Mouse (Mus musculus) C2C12 (cell line): Measurements from ENCODE around the gene Tbc1d19. TPM values are rescaled to one million over a fixed set of nuclear protein-coding genes. Genes with fewer than 3 reads are reported as not detected.

Experiments
- H3K27me3 ChIP-seq: one replicate; pipeline ENCODE4 v1.6.1; 2011; ENCODE audit not compliant: control insufficient read depth, insufficient read depth, insufficient read length
- H3K36me3 ChIP-seq: one replicate; pipeline ENCODE4 v1.6.1; 2011; ENCODE audit not compliant: control insufficient read depth, insufficient read depth
- H3K4me3 ChIP-seq: one replicate; pipeline ENCODE4 v1.5.1; 2011; ENCODE audit warnings: mild to moderate bottlenecking, control low read depth; ENCODE audit not compliant: poor library complexity, insufficient read depth, severe bottlenecking
- H3K79me2 ChIP-seq: one replicate; pipeline ENCODE4 v1.6.1; 2011; ENCODE audit not compliant: control insufficient read depth, insufficient read depth
- H3K79me3 ChIP-seq: one replicate; pipeline ENCODE4 v1.6.1; 2011; ENCODE audit warnings: low read depth, control low read depth
- H3ac ChIP-seq: one replicate; pipeline ENCODE3; 2011; ENCODE audit warnings: low read depth; ENCODE audit not compliant: control insufficient read depth, insufficient read length
- CEBPB ChIP-seq: IDR thresholded peaks from one replicate; pipeline ENCODE4 v1.6.1; 2011; ENCODE audit warnings: low read depth, mild to moderate bottlenecking, control low read depth, moderate library complexity
- CTCF ChIP-seq: IDR thresholded peaks from one replicate; pipeline ENCODE4 v1.5.1; 2011; ENCODE audit not compliant: control insufficient read depth, insufficient read depth, insufficient read length
- FOSL1 ChIP-seq: IDR thresholded peaks from one replicate; pipeline ENCODE4 v1.8.0; 2011; ENCODE audit warnings: mild to moderate bottlenecking, low read length; ENCODE audit not compliant: poor library complexity, insufficient read depth, severe bottlenecking
- MAX ChIP-seq: IDR thresholded peaks from one replicate; pipeline ENCODE4 v1.6.1; 2011; ENCODE audit warnings: mild to moderate bottlenecking, control low read depth
- MYOD1 ChIP-seq: IDR thresholded peaks from one replicate; pipeline ENCODE4 v1.6.1; 2011; ENCODE audit warnings: low read depth; ENCODE audit not compliant: control insufficient read depth, insufficient read length
- MYOG ChIP-seq: IDR thresholded peaks from one replicate; pipeline ENCODE4 v1.6.1; 2011; ENCODE audit not compliant: control insufficient read depth, insufficient read length; ENCODE audit errors: extremely low read depth
- USF1 ChIP-seq: IDR thresholded peaks from one replicate; pipeline ENCODE4 v1.6.1; 2011; ENCODE audit warnings: low read depth, mild to moderate bottlenecking, control low read depth, moderate library complexity
- polyA plus RNA-seq: library from polyadenylated mRNA; unstranded; fragments of >200 nt; fragmentation: generic; extraction: Trizol; gene quantifications from one replicate; pipeline ENCODE4 v1.2.1, GENCODE M21; 2012; ENCODE audit warnings: missing spikeins

The Tbc1d19 gene
- polyA plus RNA-seq, 1 experiment: 10.4 TPM

- no peak overlapping the region for H3ac ChIP-seq
- no peaks in the 10 kb centered on the region for H3K79me2 ChIP-seq
- no peaks in the 10 kb centered on the region for H3K79me3 ChIP-seq
- H3K36me3 ChIP-seq: no peaks in the 10 kb centered on the region
- H3K27me3 ChIP-seq: no peaks in the 10 kb centered on the region
- no peak for TF ChIP-seq CEBPB
- TF ChIP-seq MYOD1: no peak
- no peak overlapping the region for H3K4me3 ChIP-seq
These were observed 8.0 kb upstream of the Tbc1d19 start for GRCm38 (mm10) chr5:53801379-53801778.

- TF ChIP-seq CTCF (no peak), USF1 (no peak)
- H3K79me3 ChIP-seq: peaks cover 5% of the 10 kb centered on the region
These were observed 10.3 kb downstream of the Tbc1d19 start for GRCm38 (mm10) chr5:53819711-53820110.

GRCm38 (mm10) chr5:53825886-53826285 lies 16.5 kb downstream of the Tbc1d19 start:
- H3K79me2 ChIP-seq: no peaks in the 10 kb centered on the region
- no peak overlapping the region for H3K4me3 ChIP-seq
- H3K36me3 ChIP-seq: peaks cover 5% of the 10 kb centered on the region
- no peaks in the 10 kb centered on the region for H3K27me3 ChIP-seq
- no peaks in the 10 kb centered on the region for H3K79me3 ChIP-seq
- no peak overlapping the region for H3ac ChIP-seq
- TF ChIP-seq MYOD1: no peak
- TF ChIP-seq CTCF: no peak
- TF ChIP-seq USF1: no peak
- TF ChIP-seq MYOG: no peak
- TF ChIP-seq CEBPB: no peak
- TF ChIP-seq MAX: no peak

More at GRCm38 (mm10) chr5:53819711-53820110, 10.3 kb downstream of the Tbc1d19 start:
- no peaks in the 10 kb centered on the region for H3K27me3 ChIP-seq
- H3ac ChIP-seq: no peak overlapping the region
- H3K4me3 ChIP-seq: no peak overlapping the region
- H3K79me2 ChIP-seq: peaks cover 19% of the 10 kb centered on the region
- H3K36me3 ChIP-seq: no peaks in the 10 kb centered on the region

- no peaks in the 10 kb centered on the region for H3K79me3 ChIP-seq
- no peak overlapping the region for H3ac ChIP-seq
- no peaks in the 10 kb centered on the region for H3K27me3 ChIP-seq
- H3K4me3 ChIP-seq: no peak overlapping the region
- H3K79me2 ChIP-seq: no peaks in the 10 kb centered on the region
- H3K36me3 ChIP-seq: peaks cover 3% of the 10 kb centered on the region
- TF ChIP-seq CEBPB (no peak), MAX (no peak), USF1 (no peak), FOSL1 (no peak), MYOG (no peak), MYOD1 (no peak), CTCF (no peak)
These were observed 25.1 kb downstream of the Tbc1d19 start for GRCm38 (mm10) chr5:53834489-53834888.

GRCm38 (mm10) chr5:53841256-53841655 lies 31.9 kb downstream of the Tbc1d19 start:
- no peaks in the 10 kb centered on the region for H3K79me2 ChIP-seq
- TF ChIP-seq USF1: no peak
- no peak for TF ChIP-seq MYOG
- TF ChIP-seq MYOD1: no peak
- TF ChIP-seq MAX: no peak
- H3K36me3 ChIP-seq: no peaks in the 10 kb centered on the region
- no peaks in the 10 kb centered on the region for H3K79me3 ChIP-seq
- H3K4me3 ChIP-seq: no peak overlapping the region
- no peak overlapping the region for H3ac ChIP-seq
- H3K27me3 ChIP-seq: no peaks in the 10 kb centered on the region

GRCm38 (mm10) chr5:53848294-53848942 lies 39.0 kb downstream of the Tbc1d19 start:
- H3K79me3 ChIP-seq: no peaks in the 10 kb centered on the region
- peaks cover 19% of the 10 kb centered on the region for H3K36me3 ChIP-seq
- H3K79me2 ChIP-seq: no peaks in the 10 kb centered on the region
- H3K27me3 ChIP-seq: no peaks in the 10 kb centered on the region
- TF ChIP-seq USF1: no peak
- no peak for TF ChIP-seq FOSL1
- TF ChIP-seq MYOD1: no peak
- no peak for TF ChIP-seq MYOG
- no peak for TF ChIP-seq MAX
- no peak for TF ChIP-seq CEBPB
- no peak for TF ChIP-seq CTCF
- H3K4me3 ChIP-seq: no peak overlapping the region
- H3ac ChIP-seq: no peak overlapping the region

- no peaks in the 10 kb centered on the region for H3K79me2 ChIP-seq
- no peaks in the 10 kb centered on the region for H3K27me3 ChIP-seq
- H3K79me3 ChIP-seq: no peaks in the 10 kb centered on the region
- no peak for TF ChIP-seq MAX
- TF ChIP-seq FOSL1: no peak
- no peak for TF ChIP-seq CTCF
- TF ChIP-seq MYOG: no peak
- TF ChIP-seq CEBPB: no peak
- no peak for TF ChIP-seq USF1
- TF ChIP-seq MYOD1: no peak
- no peak overlapping the region for H3K4me3 ChIP-seq
- peaks cover 16% of the 10 kb centered on the region for H3K36me3 ChIP-seq
- H3ac ChIP-seq: no peak overlapping the region
These were observed 43.2 kb downstream of the Tbc1d19 start for GRCm38 (mm10) chr5:53852574-53852973.
